Mouse (Mus musculus) megakaryocyte, embryonic 14.5 days (primary cell): ENCODE data around the gene Pitpna.

ENCODE experiments used
- FLI1 ChIP-seq: IDR thresholded peaks from 2 replicates; pipeline ENCODE4 v1.6.1; 2012; ENCODE audit warnings: low read length, inconsistent platforms, mixed read lengths
- GATA1 ChIP-seq: IDR thresholded peaks from 3 replicates; pipeline ENCODE4 v1.6.1; 2012; ENCODE audit warnings: mixed read lengths, low read length, inconsistent platforms, borderline replicate concordance

GRCm38 (mm10) chr11:75540209-75540608 is 47.7 kb upstream of the Pitpna start:
- TF ChIP-seq GATA1 (no peak), FLI1 (no peak)
